Mouse (Mus musculus) 3134 (cell line): Measurements from ENCODE around the gene Pkn3.
A peak's percentile ranks its signal among the peaks of the same experiment; 100 is the strongest.
"Not testable (repeated sequence)": the region's sequence is repeated elsewhere in the genome, so short reads cannot be mapped to it uniquely, and the experiment has no call there.

Source experiments
- DNase-seq: peaks from one replicate; pipeline ENCODE4 v3.0.0-alpha.2; 2011; ENCODE audit warnings: low spot score; ENCODE audit not compliant: insufficient read length; ENCODE audit errors: extremely low read depth

Gene Pkn3

GRCm38 (mm10) chr2:30077502-30078348 lies at the start of gene Pkn3:
Gene Pkn3, plus strand, starts transcription at chr2:30077684.
- peak; percentile 93 for DNase-seq

DNA sequence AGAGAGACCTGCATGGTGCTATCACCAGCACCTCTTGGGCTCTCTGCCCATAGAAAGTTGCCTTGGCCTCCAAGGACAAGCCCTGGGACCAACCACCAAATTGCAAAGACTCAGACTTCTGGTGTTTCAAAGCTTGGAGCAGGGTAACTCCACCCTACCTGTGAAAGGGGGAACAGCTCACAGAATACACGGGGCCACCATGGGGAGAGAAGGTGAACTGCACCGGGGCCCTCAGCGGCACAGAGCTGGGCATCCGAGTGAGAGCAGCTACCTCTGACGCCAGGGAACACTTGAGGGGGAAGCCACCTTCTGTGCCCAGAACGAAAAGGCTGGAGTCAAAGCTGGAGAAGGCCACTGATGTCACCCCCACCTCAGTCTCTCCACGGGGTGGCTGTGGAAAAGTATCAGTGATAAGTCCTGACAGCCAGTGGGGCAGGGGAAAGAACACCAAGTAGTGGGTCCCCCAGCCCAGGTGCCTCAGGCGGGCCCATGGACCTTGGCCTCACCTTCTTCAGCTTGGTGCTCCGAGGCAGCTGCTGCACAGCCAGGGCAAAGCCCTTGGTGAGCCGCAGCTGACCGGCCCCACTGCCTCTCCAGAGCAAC lies 45.1 kb upstream of the Pkn3 start:
- DNase-seq: no peak

DNA sequence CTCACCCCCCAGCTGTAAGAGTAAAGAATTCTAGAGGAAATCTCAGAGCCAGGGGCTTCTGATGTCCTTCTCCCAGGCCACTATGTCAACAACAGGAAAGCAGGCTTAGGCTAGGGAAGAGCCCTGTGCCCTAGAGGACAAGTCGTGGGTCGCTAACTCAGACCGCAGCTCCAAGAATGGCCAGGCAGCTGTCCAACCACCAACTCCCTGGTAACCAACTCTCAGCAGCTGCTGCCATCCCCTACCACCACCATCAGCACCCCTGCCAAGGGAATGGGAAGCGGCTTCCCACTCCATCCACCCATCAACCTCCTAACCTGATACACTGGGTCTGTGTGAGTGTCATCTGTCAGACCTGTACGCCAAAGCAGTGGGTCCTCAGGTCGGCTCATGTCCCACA lies 44.5 kb upstream of the Pkn3 start:
- no peak for DNase-seq

- no peak for DNase-seq
Observed at GRCm38 (mm10) chr2:30037762-30038161, 39.7 kb upstream of the Pkn3 start.

DNA sequence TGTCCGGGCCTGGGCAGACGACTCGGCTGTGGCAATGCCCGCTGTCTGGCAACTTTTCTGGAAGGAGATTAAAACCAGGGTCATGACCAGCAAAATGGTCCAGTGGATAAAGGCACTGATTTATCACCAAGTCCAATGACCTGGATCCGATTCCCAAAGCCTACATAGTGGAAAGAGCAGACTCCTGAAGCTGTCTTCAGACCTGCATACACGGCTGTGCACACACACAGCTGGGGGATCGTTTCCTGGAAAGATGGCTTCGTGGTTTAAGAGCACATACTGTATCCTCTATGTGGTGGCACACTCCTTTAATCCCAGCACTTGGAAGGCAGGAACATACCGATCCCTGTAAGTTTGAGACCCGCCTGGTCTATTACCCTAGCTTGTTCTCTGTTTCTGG lies 39.1 kb upstream of the Pkn3 start:
- no peak for DNase-seq

DNA sequence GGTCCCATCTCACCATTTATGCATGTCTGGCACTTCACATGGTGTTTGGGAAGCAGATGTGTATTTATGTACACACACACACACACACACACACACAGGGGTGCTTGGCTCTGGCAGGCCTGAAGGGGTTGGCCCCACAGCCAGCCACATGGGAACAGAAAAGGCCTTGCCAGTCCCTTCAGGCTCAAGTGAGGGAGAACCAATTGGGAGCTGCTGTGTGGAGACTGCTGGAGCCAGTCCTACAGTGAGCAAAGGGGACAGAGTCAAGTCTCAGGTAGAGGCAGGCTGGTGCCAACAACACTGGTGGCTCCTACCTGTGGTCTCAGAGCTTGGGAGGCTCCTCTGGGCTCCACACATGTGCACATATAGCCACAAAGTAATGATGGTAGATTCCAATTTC lies 37.8 kb upstream of the Pkn3 start:
- no peak for DNase-seq

DNA sequence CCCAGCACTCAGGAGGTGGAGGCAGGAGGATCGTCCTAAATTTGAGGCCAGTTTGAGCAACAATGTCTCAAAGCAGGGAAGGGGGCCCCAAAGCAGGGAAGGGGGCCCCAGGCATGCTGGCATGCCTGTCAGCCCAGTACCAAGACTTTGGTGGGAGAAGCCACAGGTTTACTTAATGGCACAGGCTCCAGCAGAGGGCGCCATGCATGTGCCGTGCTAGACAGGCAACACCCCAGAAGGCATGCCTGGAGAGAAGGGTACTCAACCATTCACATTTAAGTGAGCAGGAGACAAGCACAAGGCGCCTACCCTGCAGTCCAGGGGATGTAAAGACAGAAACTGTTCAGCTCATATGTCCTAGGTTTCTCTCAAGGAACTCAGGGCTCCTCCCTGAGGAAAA lies 35.0 kb upstream of the Pkn3 start:
- DNase-seq: no peak

DNA sequence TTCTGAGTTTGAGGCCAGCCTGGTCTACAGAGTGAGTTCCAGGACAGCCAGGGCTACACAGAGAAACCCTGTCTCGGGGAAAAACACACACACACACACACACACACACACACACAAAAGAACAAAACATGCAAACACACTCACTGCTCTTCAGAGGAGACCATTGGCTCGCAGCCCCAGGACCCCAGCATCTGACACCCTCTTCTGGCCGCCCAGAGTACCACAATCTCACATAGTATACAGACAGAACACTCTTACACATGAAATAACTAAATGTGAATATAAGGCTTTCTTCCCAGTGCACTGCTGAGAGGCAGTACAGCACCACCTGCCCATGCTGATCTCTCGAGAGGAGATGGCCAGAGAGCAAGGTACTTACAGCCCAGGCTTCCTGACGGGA lies 32.9 kb upstream of the Pkn3 start:
- DNase-seq: no peak

DNA sequence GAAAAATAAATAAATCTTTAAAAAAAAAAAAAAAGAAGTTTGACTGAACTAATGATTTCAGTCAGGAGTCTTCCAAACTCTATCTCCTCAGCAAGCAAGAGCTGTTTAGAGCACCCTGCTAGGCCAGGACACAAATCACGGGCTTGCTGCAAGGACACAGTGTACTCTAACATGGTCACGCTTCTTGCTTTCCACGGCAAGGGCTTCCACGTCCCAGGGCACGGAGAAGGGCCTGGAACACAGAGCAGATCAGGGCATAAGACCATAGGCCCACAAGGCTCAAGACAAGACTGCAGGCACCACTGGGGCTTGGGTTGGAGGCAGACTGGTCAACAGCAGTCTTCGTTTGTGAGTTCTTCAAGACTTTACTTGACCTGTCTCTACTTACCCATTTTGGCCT lies 30.4 kb upstream of the Pkn3 start:
- DNase-seq: no peak

DNA sequence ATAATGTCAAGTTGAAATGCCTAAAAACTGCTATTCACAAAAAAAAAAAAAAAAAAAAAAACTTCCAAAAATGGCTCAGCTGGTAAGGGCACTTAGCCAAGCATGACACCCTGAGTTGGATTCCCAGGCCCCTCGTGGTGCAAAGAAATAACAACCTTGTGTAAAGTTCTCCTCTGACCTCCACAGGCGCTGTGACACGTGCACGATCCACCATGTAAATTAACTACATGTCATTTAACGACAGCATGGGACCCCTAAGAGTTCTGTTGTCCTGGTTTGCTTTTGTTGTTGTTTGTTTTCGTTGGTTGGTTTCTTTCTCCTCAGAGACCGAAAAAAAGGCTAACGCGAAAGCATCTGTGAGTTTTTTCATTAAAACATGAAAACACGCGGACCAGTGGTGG lies 29.4 kb upstream of the Pkn3 start:
- DNase-seq: no peak

DNA sequence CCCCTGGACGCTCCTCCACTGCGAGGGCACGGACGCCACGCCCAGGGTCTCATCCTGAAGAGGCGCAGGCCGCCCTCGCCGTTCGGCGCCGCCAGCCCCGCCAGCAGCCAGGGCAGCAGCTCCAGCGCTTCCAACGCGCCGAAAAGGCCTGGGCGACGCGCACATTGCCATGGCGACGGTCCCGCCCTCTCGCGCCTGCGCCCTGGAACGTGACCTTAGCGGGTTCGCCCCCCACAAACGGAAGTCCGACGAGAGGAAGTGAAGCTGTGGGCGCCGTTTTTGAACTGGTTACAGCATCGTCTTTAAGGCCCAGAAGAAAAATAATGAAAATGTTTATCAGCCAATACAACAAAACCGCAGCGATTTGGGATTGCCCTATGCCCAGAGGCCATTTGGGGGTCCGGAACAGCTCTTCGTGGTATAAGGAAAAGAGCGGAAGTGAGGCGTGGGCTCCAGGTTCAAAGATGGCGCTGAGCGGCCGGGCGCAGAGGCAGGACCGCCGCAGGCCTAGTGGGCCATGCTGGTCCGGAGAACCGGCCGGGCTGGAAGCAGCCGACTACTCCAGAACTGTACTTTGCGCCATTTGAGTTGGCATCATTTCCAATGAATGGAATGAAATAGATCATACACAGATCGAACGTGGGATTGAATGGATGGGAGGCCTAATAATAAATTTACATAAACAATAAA lies 28.6 kb upstream of the Pkn3 start, which contains the start of gene Wdr34:
Gene Wdr34 (minus strand): TSS at position 183 of the 690 bp plus-strand sequence.
- peak; percentile 96 for DNase-seq

DNA sequence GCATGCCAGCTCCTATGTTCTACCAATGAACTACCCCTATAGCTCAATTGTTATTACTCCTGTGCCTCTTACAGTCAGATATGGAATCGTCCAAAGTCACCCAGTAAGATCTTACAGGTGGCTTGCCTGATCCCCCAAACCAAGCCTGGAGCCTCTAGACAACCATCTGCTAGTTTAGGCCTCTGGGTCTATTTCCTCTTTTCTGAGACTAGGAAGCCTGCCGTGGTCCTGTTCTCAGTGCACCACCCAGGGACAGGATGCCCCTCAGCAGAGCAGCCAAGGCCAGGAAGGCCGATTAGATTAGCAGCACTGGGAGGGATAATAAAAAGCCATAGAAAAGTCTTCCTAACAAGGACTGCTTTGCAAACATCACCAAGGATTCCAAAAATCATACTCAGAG lies 27.7 kb upstream of the Pkn3 start:
- no peak for DNase-seq

- peak; percentile 56 for DNase-seq
Observed at GRCm38 (mm10) chr2:30051992-30052761, 25.3 kb upstream of the Pkn3 start.

- not testable (repeated sequence) for DNase-seq
Observed at GRCm38 (mm10) chr2:30055310-30055709, 22.2 kb upstream of the Pkn3 start.

- no peak for DNase-seq
Observed at GRCm38 (mm10) chr2:30056736-30057135, 20.7 kb upstream of the Pkn3 start.

- no peak for DNase-seq
Observed at GRCm38 (mm10) chr2:30057223-30057904, 20.1 kb upstream of the Pkn3 start, which contains the start of gene Set. Gene Set, plus strand, starts transcription at chr2:30057378.

- no peak for DNase-seq
Observed at GRCm38 (mm10) chr2:30058418-30058817, 19.1 kb upstream of the Pkn3 start.

DNA sequence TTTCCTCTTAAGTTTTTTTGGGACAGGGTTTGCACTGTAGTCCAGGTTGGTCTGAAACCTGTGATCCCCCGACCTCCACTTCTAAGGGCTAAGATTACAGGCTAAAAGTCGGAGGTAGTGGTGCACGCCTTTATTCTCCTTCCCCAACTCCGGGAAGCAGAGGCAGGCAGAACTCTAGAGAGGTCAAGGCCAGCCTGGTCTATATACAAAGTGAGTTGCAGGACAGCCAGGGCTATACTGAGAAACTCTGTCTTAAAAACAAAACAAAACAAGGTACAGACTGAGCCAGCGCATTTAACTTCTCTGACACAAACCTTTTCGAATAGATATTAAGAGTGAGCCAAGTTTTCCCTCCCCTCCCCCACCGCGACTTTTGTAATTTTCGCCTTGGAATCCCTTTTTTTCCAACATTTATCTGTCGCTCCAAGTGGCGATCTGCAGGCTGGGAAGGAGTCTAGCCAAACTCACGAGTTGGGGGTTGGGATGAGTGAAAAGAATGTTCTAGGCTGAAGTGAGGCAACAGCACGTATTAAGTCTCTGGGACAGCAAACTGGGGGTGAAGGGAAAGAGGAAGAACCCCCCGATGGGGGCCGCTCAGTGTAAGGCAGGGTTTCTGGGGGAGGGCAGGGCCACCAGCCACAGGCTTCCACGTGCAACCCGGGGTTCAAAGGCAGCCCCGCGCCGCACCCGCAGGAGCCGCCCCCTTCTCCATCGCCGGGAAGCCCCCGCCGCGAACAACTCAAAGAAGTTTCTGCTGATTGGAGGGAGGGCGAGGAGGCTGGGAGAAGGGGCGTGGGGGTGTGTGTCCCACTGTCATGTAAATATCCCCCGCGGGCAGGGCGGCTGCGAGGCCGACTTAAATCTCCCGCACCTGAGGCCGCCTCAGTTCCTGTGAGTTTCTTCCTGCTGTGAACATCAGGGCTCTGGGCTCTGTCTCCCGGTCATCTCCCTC lies 16.0 kb upstream of the Pkn3 start:
- peak; percentile 80 for DNase-seq
